Mouse (Mus musculus): Measurements from ENCODE around the gene 3830406C13Rik.

Gene 3830406C13Rik

GRCm38 (mm10) chr14:12342458-12343131 lies 58.6 kb downstream of the 3830406C13Rik start:
- no peak for DNase-seq (ENCODE audit: low spot score in 2 of 2)

- no peak for DNase-seq (ENCODE audit: low spot score in 2 of 2)
These were observed 59.5 kb downstream of the 3830406C13Rik start for GRCm38 (mm10) chr14:12343451-12343941.

- no peak for DNase-seq (ENCODE audit: low spot score in 2 of 2)
These were observed 60.2 kb downstream of the 3830406C13Rik start for GRCm38 (mm10) chr14:12344061-12344745.

- no peak for DNase-seq (ENCODE audit: low spot score in 2 of 2)
These were observed 60.8 kb downstream of the 3830406C13Rik start for GRCm38 (mm10) chr14:12344746-12345240.

GRCm38 (mm10) chr14:12345241-12345921 lies 61.4 kb downstream of the 3830406C13Rik start:
- DNase-seq (ENCODE audit: low spot score in 2 of 2) = no peak

- DNase-seq (ENCODE audit: low spot score in 2 of 2) = no peak
These were observed 62.3 kb downstream of the 3830406C13Rik start for GRCm38 (mm10) chr14:12346011-12346864.

- DNase-seq (ENCODE audit: low spot score in 2 of 2) = no peak
These were observed 63.1 kb downstream of the 3830406C13Rik start for GRCm38 (mm10) chr14:12346865-12347600.

- DNase-seq (ENCODE audit: low spot score in 2 of 2) = no peak
These were observed 64.1 kb downstream of the 3830406C13Rik start, which contains the start of gene Fezf2 for GRCm38 (mm10) chr14:12348089-12348488. Gene Fezf2, minus strand, starts transcription at chr14:12348189.

- no peak for DNase-seq (ENCODE audit: low spot score in 2 of 2)
These were observed 65.5 kb downstream of the 3830406C13Rik start for GRCm38 (mm10) chr14:12349334-12350090.

- DNase-seq (ENCODE audit: low spot score in 2 of 2) = no peak
These were observed 66.4 kb downstream of the 3830406C13Rik start for GRCm38 (mm10) chr14:12350271-12350916.

Measured in thymus, postnatal 10 days (tissue).